In genomic region chr4:22357266-22357930, GRCm38 (mm10) we compare ENCODE assay signal across 8 mouse cellular contexts. TPM values are rescaled to one million over a fixed set of nuclear protein-coding genes. Genes with fewer than 3 reads are reported as not detected.
A peak's percentile ranks its signal among the peaks of the same experiment; 100 is the strongest.
DNase-seq lines count a peak whose midpoint lies in the region; ATAC-seq lines count a peak whose summit lies in the region.

Gene Fbxl4, plus strand, starts transcription at chr4:22357543.

- peak within 1 kb of the TSS; percentile 72 for H3K4me3 ChIP-seq in heart, embryonic 13.5 days
- peak within 1 kb of the TSS; percentile 80 for H3K4me3 ChIP-seq in liver, embryonic 12.5 days
- H3K4me3 ChIP-seq in stomach, embryonic 15.5 days (replicated peaks) = peak within 1 kb of the TSS; percentile 73

- peak within 1 kb of the TSS; percentile 94 for H3K27ac ChIP-seq in heart, embryonic 13.5 days (replicated peaks)
- H3K27ac ChIP-seq in liver, embryonic 12.5 days = peak within 1 kb of the TSS; percentile 87
- peak within 1 kb of the TSS; percentile 98 for H3K27ac ChIP-seq in stomach, embryonic 15.5 days

- H3K27me3 ChIP-seq in heart, embryonic 13.5 days (replicated peaks) = no peaks in the 10 kb centered on the region
- H3K27me3 ChIP-seq in liver, embryonic 12.5 days (replicated peaks) = no peaks in the 10 kb centered on the region
- no peaks in the 10 kb centered on the region for H3K27me3 ChIP-seq in stomach, embryonic 15.5 days (replicated peaks)

- DNase-seq in CD4-positive helper T cell, adult 2 months (ENCODE audit: low read depth, low spot score) = peak; percentile 96
- peak; percentile 51 for DNase-seq in brain, embryonic 18.5 days (ENCODE audit: low read depth, low spot score)
- DNase-seq in kidney, postnatal 10 days = peak; percentile 92
- DNase-seq in natural killer cell, adult 2 months (ENCODE audit: low spot score in 2 of 2) = peak; percentile 86 to 87

- peak within 1 kb of the TSS; percentile 88 for H3K9ac ChIP-seq in heart, embryonic 13.5 days
- H3K9ac ChIP-seq in liver, embryonic 12.5 days = peak within 1 kb of the TSS; percentile 81
- peak within 1 kb of the TSS; percentile 81 for H3K9ac ChIP-seq in stomach, embryonic 15.5 days

- peaks cover 23% of the 10 kb centered on the region for H3K4me1 ChIP-seq in heart, embryonic 13.5 days
- peaks cover 32% of the 10 kb centered on the region for H3K4me1 ChIP-seq in liver, embryonic 12.5 days
- peaks cover 4% of the 10 kb centered on the region; the same call in 1 of the 2 replicates for H3K4me1 ChIP-seq in stomach, embryonic 15.5 days

- under 1% methylated on average over 61 of the region's 62 CpGs for WGBS in heart, embryonic 13.5 days
- 0% methylated on average over 50 of the region's 62 CpGs for WGBS in liver, embryonic 12.5 days (ENCODE audit: insufficient replicate concordance)
- under 1% methylated on average over 58 of the region's 62 CpGs for WGBS in stomach, embryonic 15.5 days

- peak within 1 kb of the TSS; percentile 73 for H3K4me2 ChIP-seq in heart, embryonic 13.5 days
- H3K4me2 ChIP-seq in liver, embryonic 12.5 days = peak within 1 kb of the TSS; percentile 84
- H3K4me2 ChIP-seq in stomach, embryonic 15.5 days = peak within 1 kb of the TSS; percentile 76

- H3K36me3 ChIP-seq in heart, embryonic 13.5 days = no peaks in the 10 kb centered on the region
- H3K36me3 ChIP-seq in liver, embryonic 12.5 days = no peaks in the 10 kb centered on the region
- no peaks in the 10 kb centered on the region for H3K36me3 ChIP-seq in stomach, embryonic 15.5 days

- peak; percentile 91 for ATAC-seq in erythroid progenitor cell, adult 5-6 weeks (replicated peaks; ENCODE audit: low FRiP score, poor library complexity, severe bottlenecking)
- peak; percentile 95 for ATAC-seq in heart, embryonic 13.5 days (ENCODE audit: extremely low read depth, insufficient number of reproducible peaks, low FRiP score, low TSS enrichment)
- ATAC-seq in liver, embryonic 12.5 days = peak; percentile 97
- ATAC-seq in stomach, embryonic 15.5 days (ENCODE audit: insufficient read depth, low FRiP score, low read depth) = peak; percentile 95

- no peaks in the 10 kb centered on the region; the same call in 1 of the 2 replicates for H3K9me3 ChIP-seq in heart, embryonic 13.5 days
- peaks cover 6% of the 10 kb centered on the region; the same call in 1 of the 2 replicates for H3K9me3 ChIP-seq in liver, embryonic 12.5 days (replicated peaks)
- H3K9me3 ChIP-seq in stomach, embryonic 15.5 days = no peaks in the 10 kb centered on the region

RNA-seq across cellular contexts. Expression of gene Fbxl4, which starts in this region (rescaled TPM):
- total RNA-seq in erythroid progenitor cell, adult 5-6 weeks (2015; ENCODE audit: low replicate concordance) = 4.2 TPM in 1 of 2 replicates, not detected in the other
- 2.6 TPM in 2 replicates for total RNA-seq in erythroid progenitor cell, adult 5-6 weeks (2017; ENCODE audit: low replicate concordance)
- 9.9 and 11.3 TPM in 2 replicates for polyA plus RNA-seq in heart, embryonic 13.5 days (2015; fragmentation: Nextera tagmentation; extraction: Ambion mirVana)
- 5.0 and 5.3 TPM in 2 replicates for polyA plus RNA-seq in liver, embryonic 12.5 days (2016; fragmentation: Nextera tagmentation; extraction: Ambion mirVana)
- 12.6 and 12.9 TPM in 2 replicates for polyA plus RNA-seq in stomach, embryonic 15.5 days (2015; fragmentation: Nextera tagmentation; extraction: Ambion mirVana)

Comparison
In these comparisons a context has a peak if more than half of its experiments do, and no peak if none do; other contexts are left out.
1. Peak in every context shown above with its lines: DNase-seq, ATAC-seq, H3K4me3 ChIP-seq and H3K27ac ChIP-seq.